Mouse (Mus musculus) embryonic facial prominence, embryonic 15.5 days (tissue): ENCODE measurements around the gene Ctnnb1. TPM values are rescaled to one million over a fixed set of nuclear protein-coding genes. Genes with fewer than 3 reads are reported as not detected.

ENCODE experiments used
- ATAC-seq: fragments of 200-750 bp; cut with Nextera tagmentation; 2 replicates; pipeline ENCODE4 v1.8.0; 2017; ENCODE audit warnings: low read depth, moderate TSS enrichment; ENCODE audit not compliant: insufficient number of reproducible peaks, low FRiP score, low TSS enrichment
- H3K27ac ChIP-seq: fragments of 300-500 bp; sonication (generic); replicated peaks from 2 replicates; pipeline ENCODE4 v1.5.1; 2015; ENCODE audit warnings: mild to moderate bottlenecking, inconsistent platforms
- H3K27me3 ChIP-seq: fragments of 300-500 bp; sonication (generic); 2 replicates; pipeline ENCODE4 v1.6.1; 2015; ENCODE audit warnings: inconsistent platforms
- H3K36me3 ChIP-seq: fragments of 300-500 bp; sonication (generic); 2 replicates; pipeline ENCODE4 v1.6.1; 2015; ENCODE audit warnings: mild to moderate bottlenecking, inconsistent platforms
- H3K4me1 ChIP-seq: fragments of 300-500 bp; sonication (generic); 2 replicates; pipeline ENCODE4 v1.6.1; 2015; ENCODE audit warnings: inconsistent platforms
- H3K4me2 ChIP-seq: fragments of 300-500 bp; sonication (generic); replicated peaks from 2 replicates; pipeline ENCODE4 v1.6.1; 2015; ENCODE audit warnings: mild to moderate bottlenecking, inconsistent platforms
- H3K4me3 ChIP-seq: fragments of 300-500 bp; sonication (generic); replicated peaks from 2 replicates; pipeline ENCODE4 v1.5.1; 2015; ENCODE audit warnings: mild to moderate bottlenecking, inconsistent platforms
- H3K9ac ChIP-seq: fragments of 300-500 bp; sonication (generic); 2 replicates; pipeline ENCODE4 v1.6.1; 2015; ENCODE audit warnings: inconsistent platforms
- H3K9me3 ChIP-seq: fragments of 300-500 bp; sonication (generic); replicated peaks from 2 replicates; pipeline ENCODE4 v1.6.1; 2016; ENCODE audit warnings: inconsistent platforms
- WGBS: fragments of 180-500 bp; shearing (Covaris S2); methylation state at CpG from one replicate; pipeline ENCODE4 v1.1.7; 2015; 5-methylcytosine and 5-hydroxymethylcytosine counted together
- microRNA-seq: library from miRNA; unstranded; fragments of <30 nt; microRNA quantifications from one replicate; pipeline ENCODE4, GENCODE M21; 2016; ENCODE audit warnings: borderline number of aligned reads
- polyA plus RNA-seq: library from polyadenylated mRNA; unstranded; fragments of >200 nt; fragmentation: Nextera tagmentation; extraction: Ambion mirVana; gene quantifications from 2 replicates; pipeline ENCODE4 v1.2.1, GENCODE M21; 2015

Ctnnb1 gene
- polyA plus RNA-seq, 1 experiment from 2014 or later: 614 TPM

GRCm38 (mm10) chr9:121001681-121002540, 72.9 kb downstream of the Ctnnb1 start:
- Histone ChIP-seq H3K4me3 (no peak overlapping the region), H3K36me3 (no peaks in the 10 kb centered on the region), H3K27ac (peak overlapping the region; percentile 79), H3K9me3 (no peaks in the 10 kb centered on the region), H3K4me2 (0 out of 2 replicates have a peak overlapping the region, but pooled peaks have one; percentile 8), H3K27me3 (no peaks in the 10 kb centered on the region), H3K9ac (no peak overlapping the region), H3K4me1 (peaks cover 44% of the 10 kb centered on the region)
- ATAC-seq: peak; percentile 75
- 39% methylated on average over 15 of the region's 15 CpGs for WGBS

DNA sequence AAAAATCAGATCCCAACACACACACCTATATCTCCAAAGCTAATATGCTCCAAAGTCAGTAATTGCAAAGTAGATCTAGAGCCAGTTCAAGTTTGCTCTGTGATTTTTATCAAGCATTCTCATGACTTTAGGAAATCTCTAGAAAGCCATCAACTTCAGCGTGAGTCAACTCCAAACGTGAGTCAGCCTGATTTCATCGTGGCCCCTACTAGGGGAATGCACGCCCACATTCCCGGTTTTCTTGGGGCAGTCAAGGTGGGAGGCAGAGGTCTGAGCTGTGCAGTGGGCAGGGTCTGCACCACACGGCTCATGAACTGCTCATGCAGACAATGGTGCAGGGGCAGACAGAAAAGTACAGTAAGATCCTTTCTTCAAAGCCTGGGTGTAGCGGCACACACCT, 76.9 kb downstream of the Ctnnb1 start:
- Histone ChIP-seq H3K9me3 (no peaks in the 10 kb centered on the region), H3K36me3 (no peaks in the 10 kb centered on the region), H3K4me2 (no peak overlapping the region), H3K4me3 (no peak overlapping the region), H3K9ac (no peak overlapping the region), H3K4me1 (peaks cover 30% of the 10 kb centered on the region), H3K27me3 (no peaks in the 10 kb centered on the region), H3K27ac (no peak overlapping the region)
- 65% methylated on average over 7 of the region's 7 CpGs for WGBS
- no peak for ATAC-seq

Small RNAs within 50 kb of the gene (microRNA-seq; reads per million reads assigned to microRNA genes)
- not detected for gene Mir7090
